In the genomic region with DNA sequence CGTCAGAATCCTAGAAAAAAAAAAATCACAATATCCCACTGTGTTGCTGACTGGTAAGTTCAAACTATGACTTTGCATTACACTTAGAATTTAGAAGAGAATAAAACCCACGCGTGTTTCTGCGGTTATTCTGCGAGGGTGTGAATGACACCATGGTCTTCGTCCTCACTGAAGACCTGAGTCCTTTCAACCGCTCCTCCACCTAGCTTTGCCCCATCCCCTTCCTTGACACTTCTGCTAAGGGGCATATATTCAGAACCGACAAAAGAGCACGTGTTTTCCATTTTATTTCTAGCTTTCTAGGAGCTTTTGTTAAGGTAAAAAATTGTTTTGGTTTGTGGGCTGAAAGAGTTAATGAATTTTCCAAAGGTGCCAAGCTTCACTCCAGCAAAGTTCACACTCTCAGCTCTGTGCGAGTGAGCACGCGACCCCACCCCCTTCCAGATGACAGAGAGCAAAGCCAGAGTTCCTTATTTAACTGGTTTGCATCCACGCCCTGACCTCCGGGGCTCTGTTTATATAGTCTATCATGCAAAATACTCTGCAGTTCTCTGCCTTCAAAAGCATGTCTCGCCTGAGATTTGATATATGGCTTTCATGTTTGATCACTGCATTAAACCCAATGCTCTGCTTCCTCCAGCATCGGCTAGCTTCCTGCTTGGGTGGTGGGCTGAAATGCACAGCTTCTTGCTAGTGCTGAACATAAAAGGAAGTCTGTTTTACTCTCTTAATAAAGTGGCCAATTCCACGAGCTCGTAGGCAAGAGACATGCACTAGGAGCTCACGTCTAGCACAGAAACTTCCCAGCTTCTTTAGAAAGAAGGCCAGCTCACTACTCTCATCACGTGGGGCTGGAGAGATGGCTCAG, we compare ENCODE assay signal across 9 mouse cellular contexts.
DNase-seq lines count a peak whose midpoint lies in the region; ATAC-seq lines count a peak whose summit lies in the region.
"Had no signal": no experiment of that assay in that cellular context is flagged by ENCODE, and none has a peak within 500 bp of the region (broad histone marks: within the 10 kb centered on the region; RNA-seq: fewer than 3 reads in every experiment).

No protein-coding gene starts in this region.

- H3K4me3 ChIP-seq in lung, embryonic 15.5 days, result no peak overlapping the region
- H3K4me3 ChIP-seq in embryonic facial prominence, embryonic 11.5 days (ENCODE audit: low read depth, low read length), result no peak overlapping the region
- no peak overlapping the region for H3K4me3 ChIP-seq in stomach, embryonic 14.5 days (ENCODE audit: low read depth, low read length)
- H3K4me3 ChIP-seq: midbrain, embryonic 12.5 days had no signal

- ATAC-seq in lung, embryonic 15.5 days (ENCODE audit: borderline replicate concordance, extremely low read depth, low FRiP score, low TSS enrichment), result peak; percentile 39; the same call in 1 of the 2 replicates
- ATAC-seq in embryonic facial prominence, embryonic 11.5 days (replicated peaks; ENCODE audit: insufficient number of reproducible peaks, low FRiP score, low TSS enrichment, low read depth), result no peak
- ATAC-seq in granulocyte monocyte progenitor cell, adult 5-6 weeks (replicated peaks; ENCODE audit: poor library complexity, severe bottlenecking), result peak; percentile 74
- ATAC-seq in stomach, embryonic 14.5 days (ENCODE audit: insufficient number of reproducible peaks, insufficient read depth, low FRiP score, low read depth), result peak; percentile 89
- no peak for ATAC-seq in erythroblast, adult 5-6 weeks (replicated peaks; ENCODE audit: low FRiP score, poor library complexity, severe bottlenecking)
- ATAC-seq: Patski had no signal

- H3K9ac ChIP-seq in lung, embryonic 15.5 days, result no peak overlapping the region
- no peak overlapping the region for H3K9ac ChIP-seq in embryonic facial prominence, embryonic 11.5 days (replicated peaks; ENCODE audit: low read length)
- H3K9ac ChIP-seq in stomach, embryonic 14.5 days (replicated peaks; ENCODE audit: low read depth, low read length), result no peak overlapping the region
- H3K9ac ChIP-seq: midbrain, embryonic 12.5 days had no signal

- no peaks in the 10 kb centered on the region for H3K36me3 ChIP-seq in lung, embryonic 15.5 days
- H3K36me3 ChIP-seq in embryonic facial prominence, embryonic 11.5 days (replicated peaks; ENCODE audit: control insufficient read depth, insufficient read depth, low read depth, low read length), result no peaks in the 10 kb centered on the region
- no peaks in the 10 kb centered on the region for H3K36me3 ChIP-seq in stomach, embryonic 14.5 days (ENCODE audit: control insufficient read depth, insufficient read depth, low read length)
- H3K36me3 ChIP-seq: midbrain, embryonic 12.5 days had no signal

- no peaks in the 10 kb centered on the region for H3K27me3 ChIP-seq in lung, embryonic 15.5 days
- no peaks in the 10 kb centered on the region for H3K27me3 ChIP-seq in embryonic facial prominence, embryonic 11.5 days (ENCODE audit: control insufficient read depth, insufficient read depth, low read length)
- H3K27me3 ChIP-seq in stomach, embryonic 14.5 days (ENCODE audit: control insufficient read depth, insufficient read depth, low read length), result no peaks in the 10 kb centered on the region
- H3K27me3 ChIP-seq: midbrain, embryonic 12.5 days; Patski had no signal

- peaks cover 10% of the 10 kb centered on the region for H3K4me1 ChIP-seq in lung, embryonic 15.5 days
- peaks cover 6% of the 10 kb centered on the region for H3K4me1 ChIP-seq in embryonic facial prominence, embryonic 11.5 days (ENCODE audit: control insufficient read depth, insufficient read depth, low read length)
- peaks cover 13% of the 10 kb centered on the region for H3K4me1 ChIP-seq in stomach, embryonic 14.5 days (ENCODE audit: control insufficient read depth, insufficient read depth, low read length)

- H3K4me2 ChIP-seq in lung, embryonic 15.5 days, result peak overlapping the region; percentile 23
- H3K4me2 ChIP-seq in embryonic facial prominence, embryonic 11.5 days (ENCODE audit: low read depth, low read length), result no peak overlapping the region
- H3K4me2 ChIP-seq in stomach, embryonic 14.5 days (replicated peaks; ENCODE audit: low read depth, low read length), result peak overlapping the region; percentile 28
- H3K4me2 ChIP-seq: midbrain, embryonic 12.5 days had no signal

- DNase-seq in lung, adult 18-20 months, result no peak
- DNase-seq in embryonic facial prominence, embryonic 11.5 days (ENCODE audit: low spot score), result peak; percentile 72
- no peak for DNase-seq in adrenal gland, adult 8-10 months

- 19% methylated on average over 20 of the region's 20 CpGs for WGBS in lung, embryonic 15.5 days
- 36% methylated on average over 20 of the region's 20 CpGs for WGBS in embryonic facial prominence, embryonic 11.5 days
- 11% methylated on average over 20 of the region's 20 CpGs for WGBS in stomach, embryonic 14.5 days

- peak overlapping the region; percentile 29; the same call in 1 of the 2 replicates for H3K27ac ChIP-seq in lung, embryonic 15.5 days
- peak overlapping the region; percentile 25 for H3K27ac ChIP-seq in embryonic facial prominence, embryonic 11.5 days (replicated peaks; ENCODE audit: low read depth, low read length)
- H3K27ac ChIP-seq in stomach, embryonic 14.5 days (ENCODE audit: low read length), result peak overlapping the region; percentile 70; the same call in 1 of the 2 replicates
- H3K27ac ChIP-seq: midbrain, embryonic 12.5 days had no signal

- no peaks in the 10 kb centered on the region for H3K9me3 ChIP-seq in lung, embryonic 15.5 days
- H3K9me3 ChIP-seq in embryonic facial prominence, embryonic 11.5 days (replicated peaks; ENCODE audit: control insufficient read depth, low read length), result no peaks in the 10 kb centered on the region
- H3K9me3 ChIP-seq in stomach, embryonic 14.5 days (ENCODE audit: control insufficient read depth, low read depth, low read length), result no peaks in the 10 kb centered on the region
- H3K9me3 ChIP-seq: midbrain, embryonic 12.5 days had no signal

Comparison
In these comparisons a context has a peak if more than half of its experiments do, and no peak if none do; other contexts are left out.
1. ATAC-seq: peak in lung, embryonic 15.5 days (single experiment), granulocyte monocyte progenitor cell, adult 5-6 weeks (single experiment) and stomach, embryonic 14.5 days (single experiment); none in embryonic facial prominence, embryonic 11.5 days (single experiment) and erythroblast, adult 5-6 weeks (single experiment).
2. Peak in every context shown above with its lines, with median percentiles within 50 percentile points of each other: H3K27ac ChIP-seq.